Mouse (Mus musculus) left cerebral cortex, adult 8-10 months (tissue): ENCODE measurements around the gene Zfp652. TPM values are rescaled to one million over a fixed set of nuclear protein-coding genes. Genes with fewer than 3 reads are reported as not detected.
"Not testable (repeated sequence)": the region's sequence is repeated elsewhere in the genome, so short reads cannot be mapped to it uniquely, and the experiment has no call there.

Experiments
- DNase-seq, 2 experiments: peaks; one replicate each; pipeline ENCODE4 v3.0.0; 2022; ENCODE audit warnings: low spot score in 2 of 2
- total RNA-seq, 4 experiments: library from RNA; stranded (reverse); gene quantifications; 2 replicates each; pipeline ENCODE4 v1.2.4; 2022

Gene Zfp652
- 10 to 100 TPM; 42.2 to 44.9 (median 43.6) TPM for total RNA-seq

DNA sequence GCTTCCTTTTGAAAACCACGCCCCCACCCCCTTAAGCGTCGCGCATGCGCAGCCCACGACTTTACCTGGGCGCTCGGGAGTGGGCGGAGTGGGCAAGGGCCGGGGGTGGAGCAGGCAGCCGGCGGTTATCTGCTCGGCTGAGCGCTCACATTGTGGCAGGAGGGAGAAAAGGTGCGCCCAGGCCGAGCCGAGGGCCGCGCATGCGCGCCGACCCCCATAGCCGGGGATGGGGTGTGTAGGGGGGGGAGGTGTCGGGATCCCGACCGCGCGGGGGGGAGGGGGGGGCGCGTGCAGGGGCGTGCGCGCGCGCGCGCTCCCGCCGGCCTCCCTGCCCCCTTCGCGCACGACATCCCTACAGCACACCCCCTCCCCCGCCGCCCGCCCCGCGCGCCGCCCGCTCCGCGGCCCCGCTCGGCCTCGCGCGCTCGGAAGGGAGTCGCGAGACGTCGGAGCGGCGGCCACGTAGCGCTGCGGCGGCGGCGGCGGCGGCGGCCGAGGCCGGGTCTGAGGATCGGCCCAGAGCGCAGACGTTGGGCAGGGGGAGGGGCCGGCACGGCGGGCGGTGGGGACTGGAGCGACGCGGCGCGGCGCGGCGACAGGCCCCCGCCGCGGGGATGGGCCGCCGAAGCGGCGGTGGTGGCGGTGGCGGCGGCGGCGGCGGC is at the start of gene Zfp652:
Zfp652 (plus strand) TSS at position 111 of the 662 bp plus-strand sequence.
- peak; percentile 58 to 77 for DNase-seq

- DNase-seq = peak; percentile 79 to 98
Observed at GRCm38 (mm10) chr11:95666529-95667149, 45.8 kb upstream of the Zfp652 start, which contains the start of gene Phb. Phb (plus strand) TSS chr11:95666957.

- DNase-seq = no peak
Observed at GRCm38 (mm10) chr11:95667177-95667576, 45.3 kb upstream of the Zfp652 start.

- DNase-seq = not testable (repeated sequence)
Observed at GRCm38 (mm10) chr11:95668086-95668485, 44.4 kb upstream of the Zfp652 start.

GRCm38 (mm10) chr11:95675498-95675897 is 37.0 kb upstream of the Zfp652 start:
- no peak for DNase-seq

DNA sequence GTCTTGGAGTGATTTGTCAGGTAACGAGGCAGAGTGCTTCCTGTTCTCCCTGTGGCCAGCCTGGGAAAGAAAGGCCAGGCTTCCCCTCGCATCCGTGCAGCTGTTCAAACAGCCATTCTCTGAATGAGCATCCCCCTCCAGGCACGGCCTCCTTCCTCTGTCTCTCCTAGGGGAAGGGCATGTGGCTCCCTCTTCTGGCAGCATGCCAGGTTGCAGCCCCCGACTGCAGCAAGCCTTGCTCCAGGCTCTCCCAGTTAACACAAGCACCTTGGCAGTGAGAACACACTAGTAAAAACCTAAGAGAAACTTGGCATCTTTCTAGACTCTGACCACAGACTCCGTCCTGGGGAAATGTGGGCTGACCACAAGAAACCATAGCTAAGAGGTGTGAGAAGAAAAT is 36.2 kb upstream of the Zfp652 start:
- peak; percentile 23 to 35 for DNase-seq

- no peak for DNase-seq
Observed at GRCm38 (mm10) chr11:95677925-95678701, 34.4 kb upstream of the Zfp652 start.

DNA sequence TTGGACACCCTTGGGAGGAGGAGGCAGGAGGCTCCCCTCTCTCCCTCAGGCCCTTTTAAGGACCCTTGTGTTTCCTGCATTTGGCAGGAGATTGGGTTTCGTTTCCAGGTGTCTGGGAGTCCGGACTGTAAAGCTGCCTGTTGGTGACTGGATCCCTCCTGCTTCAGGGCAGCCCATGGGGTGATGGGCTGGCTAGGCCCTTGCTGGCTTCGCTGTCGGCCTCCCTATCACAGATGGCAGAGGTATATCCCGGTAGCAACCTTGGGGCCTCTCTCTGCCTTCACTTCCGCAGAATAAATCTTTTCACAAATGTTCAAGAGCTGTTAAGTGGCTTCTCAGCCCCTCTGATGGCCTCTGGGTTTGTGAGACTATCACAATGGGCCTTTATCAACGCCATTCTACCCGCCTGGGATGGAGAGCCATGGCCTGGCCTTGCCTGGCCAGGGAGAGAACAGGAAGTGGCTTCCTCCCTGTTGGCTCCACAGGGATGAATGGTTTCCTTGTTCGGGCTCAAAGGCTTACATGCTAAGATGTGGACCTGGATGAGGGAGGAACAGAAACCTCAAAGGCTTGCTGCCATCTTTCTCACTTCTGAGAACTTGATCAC is 30.4 kb upstream of the Zfp652 start:
- DNase-seq = no peak

DNA sequence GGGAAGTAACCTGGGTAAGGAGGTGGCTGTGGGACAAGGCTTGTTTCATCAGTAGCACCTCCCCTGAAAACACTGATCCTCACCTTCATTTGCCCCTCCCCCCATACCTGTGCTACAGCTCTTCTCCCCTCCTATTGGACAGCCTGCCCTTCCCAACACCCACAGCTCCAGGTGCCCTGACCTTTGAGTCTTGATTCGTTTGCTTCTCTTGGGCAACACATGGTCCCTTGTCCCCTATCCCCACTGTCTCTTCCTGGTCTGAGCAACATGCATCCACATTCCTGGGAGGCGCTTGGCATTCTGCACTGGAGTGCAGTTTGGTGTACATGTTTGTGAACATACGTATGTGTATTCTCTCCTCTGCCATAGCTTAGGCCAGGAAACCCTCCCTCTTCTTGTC is 29.5 kb upstream of the Zfp652 start:
- DNase-seq = no peak

DNA sequence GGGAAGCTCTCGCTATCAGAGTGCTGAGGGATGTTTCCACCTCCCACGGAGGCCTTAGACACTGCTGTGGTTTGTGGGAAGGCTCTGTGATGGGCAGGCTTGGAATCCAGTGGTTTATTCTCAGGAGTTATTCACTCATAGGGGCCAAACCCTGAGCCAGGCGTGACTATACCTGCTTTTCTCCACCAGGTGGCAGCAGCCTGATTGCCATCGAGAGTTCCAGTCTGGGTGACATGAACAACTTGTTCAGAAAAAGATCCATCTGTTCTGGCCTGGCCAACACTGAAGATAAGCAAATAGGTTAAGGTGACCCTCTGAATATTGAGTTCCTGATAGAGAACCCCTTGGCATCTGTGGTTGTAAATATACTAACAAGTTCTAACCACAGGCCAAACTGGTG is 26.4 kb upstream of the Zfp652 start:
- peak; percentile 57 to 62 for DNase-seq

GRCm38 (mm10) chr11:95687084-95687656 is 25.3 kb upstream of the Zfp652 start:
- no peak for DNase-seq

DNA sequence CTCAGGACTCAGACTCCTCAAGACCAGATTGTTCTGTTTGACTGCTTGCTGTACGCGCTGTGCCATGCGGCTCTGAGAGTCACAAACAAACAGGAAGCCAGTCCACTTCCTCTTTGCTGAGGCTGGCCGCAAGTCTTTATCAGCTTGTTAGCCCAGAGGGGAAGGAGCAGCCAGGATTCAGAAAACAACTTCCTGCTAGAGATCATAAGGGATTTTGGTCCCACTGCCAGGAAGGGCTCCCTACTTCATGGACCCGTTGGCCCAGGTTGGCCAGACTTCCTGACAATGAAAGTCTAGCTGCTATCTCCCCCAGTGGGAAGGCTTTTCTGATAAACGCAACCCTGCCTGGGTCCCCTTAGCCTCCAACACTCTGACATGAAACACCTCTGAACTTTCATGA is 24.0 kb upstream of the Zfp652 start:
- DNase-seq = no peak

DNA sequence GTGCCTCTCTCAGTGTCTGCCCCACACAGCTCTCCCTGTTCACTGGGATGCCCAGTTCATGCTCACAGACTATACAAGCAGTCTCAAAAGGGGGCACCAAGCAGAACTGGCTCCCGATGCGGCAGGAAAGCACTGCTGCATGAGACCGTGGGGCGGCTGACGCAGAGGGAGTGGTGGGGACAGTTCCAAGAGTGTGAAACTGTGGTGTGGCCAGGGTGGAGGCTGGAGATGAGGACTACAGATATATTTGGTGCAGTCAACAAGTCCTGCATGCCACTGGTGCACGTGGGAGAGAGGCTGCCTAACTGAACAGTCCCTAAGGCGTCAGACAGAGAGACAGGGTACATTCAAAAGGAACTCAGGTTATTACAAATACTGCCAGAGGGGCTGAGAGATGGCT is 23.5 kb upstream of the Zfp652 start:
- DNase-seq = no peak

- no peak for DNase-seq
Observed at GRCm38 (mm10) chr11:95689544-95689943, 22.9 kb upstream of the Zfp652 start.

GRCm38 (mm10) chr11:95698541-95698940 is 13.9 kb upstream of the Zfp652 start:
- no peak for DNase-seq

DNA sequence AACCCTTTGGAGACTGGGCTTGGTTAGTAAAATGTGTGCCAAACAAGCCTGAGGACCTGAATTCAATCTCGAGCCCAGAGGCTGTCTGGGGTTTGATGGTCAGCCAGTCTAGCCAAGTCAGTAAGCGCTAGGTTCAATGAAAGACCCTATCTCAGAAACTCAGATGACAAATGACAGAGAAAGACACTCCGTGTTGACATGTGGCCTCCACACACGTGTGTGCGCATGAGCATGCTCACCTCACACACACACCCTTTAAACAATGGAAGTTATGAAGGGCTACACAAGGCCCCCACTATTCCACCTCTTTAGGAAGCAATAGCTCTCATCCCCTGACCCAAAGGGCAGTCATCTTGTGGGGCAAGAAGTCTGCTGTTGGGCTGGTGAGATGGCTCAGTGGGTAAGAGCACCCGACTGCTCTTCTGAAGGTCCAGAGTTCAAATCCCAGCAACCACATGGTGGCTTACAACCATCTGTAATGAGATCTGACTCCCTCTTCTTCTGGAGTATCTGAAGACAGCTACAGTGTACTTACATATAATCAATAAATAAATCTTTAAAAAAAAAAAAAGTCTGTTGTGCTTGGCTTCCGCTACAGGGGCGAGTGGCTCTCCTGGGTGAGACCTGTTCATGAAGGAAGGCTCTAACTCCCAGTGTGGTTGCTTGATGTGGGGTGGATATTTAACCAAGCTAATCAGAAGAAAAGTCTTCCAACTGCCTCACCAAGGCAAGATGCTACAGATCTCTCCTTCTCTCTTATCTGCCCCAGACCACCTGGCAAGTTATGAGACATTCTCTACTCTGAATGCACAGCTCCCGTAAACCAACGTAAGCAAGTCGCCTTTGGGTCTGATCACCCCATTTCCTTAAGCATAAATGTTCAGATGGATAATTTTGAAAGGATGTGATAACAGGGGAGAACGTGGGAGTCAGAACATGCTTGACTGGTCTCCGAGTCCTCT is 11.4 kb upstream of the Zfp652 start:
- no peak for DNase-seq

- DNase-seq = no peak
Observed at GRCm38 (mm10) chr11:95704032-95704969, 8.2 kb upstream of the Zfp652 start.

- DNase-seq = no peak
Observed at GRCm38 (mm10) chr11:95704970-95705330, 7.5 kb upstream of the Zfp652 start.

- DNase-seq = no peak
Observed at GRCm38 (mm10) chr11:95709534-95710040, 2.9 kb upstream of the Zfp652 start.
